Comparison of ENCODE assay signal across 7 mouse cellular contexts in the genomic region with DNA sequence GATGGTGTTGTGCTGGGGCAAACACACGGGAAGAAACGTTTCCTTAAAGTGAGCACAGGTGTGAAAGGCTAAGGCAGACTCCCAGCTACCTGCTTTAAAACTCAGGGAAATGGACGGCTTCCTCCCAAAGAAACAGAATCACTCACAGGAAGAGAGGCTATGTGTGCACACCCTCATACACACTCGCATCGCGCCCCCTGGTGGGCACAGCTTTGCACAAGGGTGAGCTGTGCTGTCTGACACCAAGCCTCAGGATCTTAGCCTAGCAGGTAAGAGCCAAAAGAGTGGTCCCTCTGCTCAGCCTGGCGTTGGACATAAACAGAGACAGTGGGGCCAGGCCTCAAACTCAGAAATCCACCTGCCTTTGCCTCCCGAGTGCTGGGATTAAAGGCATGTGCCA. TPM values are rescaled to one million over a fixed set of nuclear protein-coding genes. Genes with fewer than 3 reads are reported as not detected.
DNase-seq lines count a peak whose midpoint lies in the region; ATAC-seq lines count a peak whose summit lies in the region.

No protein-coding gene starts in this region.

- no peak overlapping the region for H3K27ac ChIP-seq in limb, embryonic 12.5 days
- H3K27ac ChIP-seq in midbrain, embryonic 16.5 days (ENCODE audit: low read length) = no peak overlapping the region

- H3K4me3 ChIP-seq in limb, embryonic 12.5 days (replicated peaks) = no peak overlapping the region
- H3K4me3 ChIP-seq in midbrain, embryonic 16.5 days (ENCODE audit: low read depth, low read length) = no peak overlapping the region

- 0 out of 2 replicates have a peak, but pooled peaks have one; percentile 28 for ATAC-seq in limb, embryonic 12.5 days (ENCODE audit: insufficient number of reproducible peaks, insufficient read depth, low FRiP score, low TSS enrichment, low read depth)
- ATAC-seq in midbrain, embryonic 16.5 days = 0 out of 2 replicates have a peak, but pooled peaks have one; percentile 55

- 6% methylated on average over 8 of the region's 8 CpGs for WGBS in limb, embryonic 12.5 days
- 4% methylated on average over 8 of the region's 8 CpGs for WGBS in midbrain, embryonic 16.5 days

- DNase-seq in adrenal gland, adult 2 months = peak; percentile 87
- peak; percentile 94 for DNase-seq in embryo, embryonic 11 days
- DNase-seq in gastrocnemius, postnatal 4 days (ENCODE audit: low spot score in 2 of 2) = peak; percentile 89 to 92
- DNase-seq in kidney, adult 18-20 months = peak; percentile 92
- peak; percentile 76 to 93 for DNase-seq in spleen, postnatal 10 days (ENCODE audit: low spot score in 2 of 2)

- H3K9me3 ChIP-seq in limb, embryonic 12.5 days = peaks cover 3% of the 10 kb centered on the region; the same call in 1 of the 2 replicates
- no peaks in the 10 kb centered on the region for H3K9me3 ChIP-seq in midbrain, embryonic 16.5 days (replicated peaks; ENCODE audit: control insufficient read depth, low read length, poor library complexity, severe bottlenecking)

- H3K4me2 ChIP-seq in limb, embryonic 12.5 days = no peak overlapping the region
- H3K4me2 ChIP-seq in midbrain, embryonic 16.5 days (ENCODE audit: low read length) = no peak overlapping the region

- H3K4me1 ChIP-seq in limb, embryonic 12.5 days (replicated peaks) = peaks cover 4% of the 10 kb centered on the region; the same call in 1 of the 2 replicates
- H3K4me1 ChIP-seq in midbrain, embryonic 16.5 days (ENCODE audit: control insufficient read depth, insufficient read depth, low read length) = no peaks in the 10 kb centered on the region

- no peak overlapping the region for H3K9ac ChIP-seq in limb, embryonic 12.5 days (replicated peaks)
- H3K9ac ChIP-seq in midbrain, embryonic 16.5 days (ENCODE audit: low read depth, low read length) = no peak overlapping the region

- H3K27me3 ChIP-seq in limb, embryonic 12.5 days = peaks cover 25% of the 10 kb centered on the region
- 0 out of 2 replicates have a peak, but pooled peaks cover 2% of the 10 kb centered on the region for H3K27me3 ChIP-seq in midbrain, embryonic 16.5 days (ENCODE audit: control insufficient read depth, insufficient read depth, low read depth, low read length)

- H3K36me3 ChIP-seq in limb, embryonic 12.5 days = no peaks in the 10 kb centered on the region
- H3K36me3 ChIP-seq in midbrain, embryonic 16.5 days (ENCODE audit: control insufficient read depth, insufficient read depth, low read length) = no peaks in the 10 kb centered on the region

RNA-seq across cellular contexts. Expression of a gene that starts 7.2 kb away (rescaled TPM):
- 10 to 100 TPM; 19.3 to 29.5 TPM for total RNA-seq in adrenal gland, adult 2 months (2021)
- 8.0 and 8.1 TPM in 2 replicates for polyA plus RNA-seq in adrenal gland, adult 2 months (2012; rRNA removed)
- total RNA-seq in gastrocnemius, postnatal 4 days (2021) = 10 to 100 TPM; 16.3 to 16.9 TPM
- 18.8 and 20.0 TPM in 2 replicates for polyA plus RNA-seq in limb, embryonic 12.5 days (2016; fragmentation: Nextera tagmentation; extraction: Ambion mirVana)
- 340 and 389 TPM in 2 replicates for polyA plus RNA-seq in midbrain, embryonic 16.5 days (2015; fragmentation: Nextera tagmentation; extraction: Ambion mirVana)

RNA-seq across cellular contexts. Expression of a gene that starts 21.7 kb away (rescaled TPM):
- total RNA-seq in adrenal gland, adult 2 months (2021) = 10 to 100 TPM; 14.8 to 27.4 TPM
- polyA plus RNA-seq in adrenal gland, adult 2 months (2012; rRNA removed) = 20.1 and 21.6 TPM in 2 replicates
- total RNA-seq in gastrocnemius, postnatal 4 days (2021) = 10 to 100 TPM; 26.8 to 27.5 TPM
- polyA plus RNA-seq in limb, embryonic 12.5 days (2016; fragmentation: Nextera tagmentation; extraction: Ambion mirVana) = 48.0 and 48.1 TPM in 2 replicates
- polyA plus RNA-seq in midbrain, embryonic 16.5 days (2015; fragmentation: Nextera tagmentation; extraction: Ambion mirVana) = 25.3 and 27.4 TPM in 2 replicates

Comparison
In these comparisons a context has a peak if more than half of its experiments do, and no peak if none do; other contexts are left out.
1. RNA of a gene that starts 7.2 kb away (polyA plus RNA-seq): 340 to 389 TPM in midbrain, embryonic 16.5 days; 18.8 to 20.0 TPM in limb, embryonic 12.5 days and 8.0 to 8.1 TPM in adrenal gland, adult 2 months; every median in the first group is over 10 times any median in the second.
2. Peak in every context shown above with its lines, with median percentiles within 50 percentile points of each other: DNase-seq.